Mouse (Mus musculus) lung, embryonic 16.5 days (tissue): ENCODE measurements around the gene Wsb1. TPM values are rescaled to one million over a fixed set of nuclear protein-coding genes. Genes with fewer than 3 reads are reported as not detected.
"Not testable (repeated sequence)": the region's sequence is repeated elsewhere in the genome, so short reads cannot be mapped to it uniquely, and the experiment has no call there.

ENCODE experiments used
- ATAC-seq: fragments of 200-750 bp; cut with Nextera tagmentation; 2 replicates; pipeline ENCODE4 v1.8.0; 2017; ENCODE audit warnings: low read depth, mild to moderate bottlenecking, moderate library complexity
- H3K27ac ChIP-seq: fragments of 300-500 bp; sonication (generic); 2 replicates; pipeline ENCODE4 v1.5.1; 2014; ENCODE audit warnings: mild to moderate bottlenecking, control low read depth, low read length
- H3K27me3 ChIP-seq: fragments of 300-500 bp; sonication (generic); 2 replicates; pipeline ENCODE4 v1.6.1; 2014; ENCODE audit warnings: low read depth, low read length, mixed read lengths; ENCODE audit not compliant: control insufficient read depth, insufficient read depth
- H3K36me3 ChIP-seq: fragments of 300-500 bp; sonication (generic); 2 replicates; pipeline ENCODE4 v1.6.1; 2014; ENCODE audit warnings: low read length; ENCODE audit not compliant: control insufficient read depth, insufficient read depth
- H3K4me1 ChIP-seq: fragments of 300-500 bp; sonication (generic); replicated peaks from 2 replicates; pipeline ENCODE4 v1.6.1; 2014; ENCODE audit warnings: low read length, mixed read lengths; ENCODE audit not compliant: control insufficient read depth, insufficient read depth
- H3K4me2 ChIP-seq: fragments of 300-500 bp; sonication (generic); 2 replicates; pipeline ENCODE4 v1.6.1; 2014; ENCODE audit warnings: low read depth, low read length, control low read depth
- H3K4me3 ChIP-seq: fragments of 300-500 bp; sonication (generic); 2 replicates; pipeline ENCODE4 v1.5.1; 2014; ENCODE audit warnings: mild to moderate bottlenecking, low read length, control low read depth
- H3K9ac ChIP-seq: fragments of 300-500 bp; sonication (generic); 2 replicates; pipeline ENCODE4 v1.6.1; 2014; ENCODE audit warnings: low read length, control low read depth
- H3K9me3 ChIP-seq: fragments of 300-500 bp; sonication (generic); 2 replicates; pipeline ENCODE4 v1.6.1; 2016; ENCODE audit warnings: low read length; ENCODE audit not compliant: control insufficient read depth
- WGBS: fragments of 180-500 bp; shearing (Covaris S2); extraction: QIAGEN DNeasy Blood & Tissue Kit; methylation state at CpG from one replicate; pipeline ENCODE4 v1.1.7; 2014; 5-methylcytosine and 5-hydroxymethylcytosine counted together
- polyA plus RNA-seq: library from polyadenylated mRNA; unstranded; fragments of >200 nt; fragmentation: Nextera tagmentation; extraction: Ambion mirVana; gene quantifications from 2 replicates; pipeline ENCODE4 v1.2.1, GENCODE M21; 2015

Wsb1 gene
- polyA plus RNA-seq, 1 experiment from 2014 or later, result 222 TPM

GRCm38 (mm10) chr11:79279732-79280405 is 25.4 kb upstream of the Wsb1 start:
- Histone ChIP-seq H3K9ac (no peak overlapping the region), H3K4me3 (no peak overlapping the region), H3K27me3 (no peaks in the 10 kb centered on the region), H3K27ac (peak overlapping the region; percentile 85), H3K4me2 (no peak overlapping the region), H3K4me1 (peaks cover 15% of the 10 kb centered on the region), H3K9me3 (no peaks in the 10 kb centered on the region; the same call in 1 of the 2 replicates), H3K36me3 (no peaks in the 10 kb centered on the region)
- peak; percentile 64 for ATAC-seq
- WGBS, result 22% methylated on average over 2 of the region's 2 CpGs

DNA sequence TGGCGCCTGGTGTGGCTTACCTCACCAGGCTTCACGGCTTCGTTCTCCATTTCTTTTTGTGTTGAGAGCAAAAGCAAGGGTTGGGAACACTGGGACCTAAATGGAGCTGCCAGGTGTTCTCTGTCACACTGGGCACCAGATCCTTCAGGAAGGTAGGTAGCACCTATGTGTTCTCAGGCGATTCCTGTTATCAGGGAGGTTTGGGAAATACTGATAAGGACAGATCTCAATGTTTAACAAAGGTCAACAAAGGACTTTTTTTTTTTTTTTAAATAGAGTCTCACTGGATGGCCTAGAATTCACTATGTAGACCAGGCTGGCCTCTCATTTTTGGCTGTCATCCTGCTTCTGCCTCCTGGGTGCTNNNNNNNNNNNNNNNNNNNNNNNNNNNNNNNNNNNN is 19.3 kb upstream of the Wsb1 start:
- peaks cover 3% of the 10 kb centered on the region; the same call in 1 of the 2 replicates for H3K4me1 ChIP-seq
- WGBS, result 44% methylated on average over 4 of the region's 4 CpGs
- H3K27me3 ChIP-seq, result no peaks in the 10 kb centered on the region
- H3K4me3 ChIP-seq, result no peak overlapping the region
- H3K27ac ChIP-seq, result no peak overlapping the region
- no peak for ATAC-seq
- H3K9ac ChIP-seq, result no peak overlapping the region
- H3K36me3 ChIP-seq, result no peaks in the 10 kb centered on the region
- H3K9me3 ChIP-seq, result no peaks in the 10 kb centered on the region
- no peak overlapping the region for H3K4me2 ChIP-seq

DNA sequence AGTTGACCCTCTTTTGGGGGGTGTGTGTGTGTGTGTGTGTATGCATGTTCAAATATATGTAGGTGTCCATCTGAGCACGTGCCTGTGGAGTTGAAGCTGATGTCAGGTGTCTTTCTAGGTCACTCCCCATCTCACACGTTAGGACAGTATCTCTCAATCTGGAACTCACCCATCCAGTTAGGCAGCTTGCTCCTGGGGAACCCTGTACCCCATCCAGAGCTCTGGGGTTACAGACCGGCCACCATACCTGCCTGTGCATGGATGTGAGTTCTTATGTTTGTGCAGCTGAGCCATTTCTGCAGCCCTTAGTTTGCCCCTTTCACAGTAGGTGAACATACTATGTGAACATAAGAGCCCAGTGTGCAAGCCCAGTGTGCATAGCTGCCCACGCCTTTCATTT is 18.6 kb upstream of the Wsb1 start:
- no peak overlapping the region for H3K9ac ChIP-seq
- no peak overlapping the region for H3K4me3 ChIP-seq
- H3K4me1 ChIP-seq, result peaks cover 3% of the 10 kb centered on the region; the same call in 1 of the 2 replicates
- no peak overlapping the region for H3K4me2 ChIP-seq
- no peaks in the 10 kb centered on the region for H3K36me3 ChIP-seq
- no peak for ATAC-seq
- no peaks in the 10 kb centered on the region for H3K27me3 ChIP-seq
- no peak overlapping the region for H3K27ac ChIP-seq
- no peaks in the 10 kb centered on the region for H3K9me3 ChIP-seq
- WGBS, result 50% methylated on average over 4 of the region's 4 CpGs

DNA sequence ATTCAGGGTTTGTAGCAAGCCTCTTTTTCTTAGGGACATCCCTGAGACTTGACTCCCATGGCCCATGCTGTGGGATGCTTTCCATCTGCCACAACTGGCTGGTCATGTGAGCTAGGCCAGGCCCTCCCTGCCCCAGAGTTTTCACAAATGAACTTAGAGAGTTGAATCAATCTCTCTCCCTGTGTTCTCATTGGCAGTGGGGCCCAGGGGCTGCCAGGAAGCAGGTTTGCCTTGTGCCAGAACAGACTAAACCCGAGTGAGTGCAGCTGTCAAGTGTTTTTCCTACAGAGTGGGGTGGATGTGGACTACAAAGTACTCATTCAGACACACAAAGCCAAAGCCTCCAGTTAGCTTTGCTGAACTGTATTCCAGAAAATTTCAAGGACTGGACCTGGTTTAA is 12.7 kb upstream of the Wsb1 start:
- H3K4me1 ChIP-seq, result peaks cover 6% of the 10 kb centered on the region; the same call in 1 of the 2 replicates
- WGBS, result 7% methylated on average over 1 of the region's 1 CpGs
- no peaks in the 10 kb centered on the region for H3K27me3 ChIP-seq
- H3K9me3 ChIP-seq, result no peaks in the 10 kb centered on the region
- H3K4me2 ChIP-seq, result no peak overlapping the region
- peak; percentile 81 for ATAC-seq
- H3K27ac ChIP-seq, result peak overlapping the region; percentile 66
- H3K36me3 ChIP-seq, result no peaks in the 10 kb centered on the region
- no peak overlapping the region for H3K9ac ChIP-seq
- H3K4me3 ChIP-seq, result no peak overlapping the region

DNA sequence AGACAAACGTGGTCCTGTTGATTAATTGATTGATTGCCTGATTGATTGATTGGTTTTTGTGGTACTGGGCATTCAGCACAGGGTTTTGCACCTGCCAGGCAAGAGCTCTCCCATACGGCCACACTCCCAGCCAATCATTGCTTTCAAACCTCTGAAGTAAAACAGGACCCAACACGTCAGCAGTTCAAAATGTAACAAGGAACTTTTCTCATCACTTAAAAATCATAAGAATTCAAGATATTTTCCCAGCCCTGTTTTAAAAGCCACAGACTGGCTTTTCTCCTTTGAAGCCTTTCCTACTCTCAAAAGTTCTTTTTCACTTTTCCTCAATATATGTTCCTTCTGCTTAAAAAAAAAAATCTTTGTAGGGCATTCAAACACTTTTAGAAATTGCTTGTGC is 9.9 kb upstream of the Wsb1 start:
- WGBS, result 25% methylated on average over 3 of the region's 3 CpGs
- Histone ChIP-seq H3K27ac (peak overlapping the region; percentile 31), H3K4me3 (no peak overlapping the region)

DNA sequence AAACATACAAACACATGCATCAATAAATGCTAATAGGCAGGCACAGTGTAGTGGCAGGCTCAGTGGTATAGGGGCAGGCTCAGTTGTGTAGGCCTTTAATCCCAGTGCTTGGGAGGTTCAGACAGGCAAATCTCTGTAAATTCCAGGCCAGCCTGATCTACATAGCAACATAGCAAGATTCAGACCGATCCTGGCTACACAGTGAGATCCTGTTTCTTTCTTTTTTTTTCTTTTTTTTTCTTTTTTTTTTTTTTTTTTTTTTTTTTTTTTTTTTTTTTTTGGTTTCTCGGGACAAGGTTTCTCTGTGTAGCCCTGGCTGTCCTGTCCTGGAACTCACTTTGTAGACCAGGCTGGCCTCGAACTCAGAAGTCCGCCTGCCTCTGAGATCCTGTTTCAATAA is 5.7 kb upstream of the Wsb1 start:
- H3K4me1 ChIP-seq, H3K4me2 ChIP-seq, ATAC-seq, H3K9ac ChIP-seq, H3K36me3 ChIP-seq, H3K27me3 ChIP-seq, H3K9me3 ChIP-seq, H3K27ac ChIP-seq, H3K4me3 ChIP-seq: not testable (repeated sequence)
- 86% methylated on average over 4 of the region's 4 CpGs for WGBS

More for the DNA sequence above, 9.9 kb upstream of the Wsb1 start:
- no peaks in the 10 kb centered on the region for H3K36me3 ChIP-seq
- H3K9me3 ChIP-seq, result no peaks in the 10 kb centered on the region
- ATAC-seq, result no peak
- H3K4me1 ChIP-seq, result peaks cover 6% of the 10 kb centered on the region; the same call in 1 of the 2 replicates
- H3K4me2 ChIP-seq, result no peak overlapping the region
- no peaks in the 10 kb centered on the region for H3K27me3 ChIP-seq
- H3K9ac ChIP-seq, result no peak overlapping the region

- H3K9ac ChIP-seq, result no peak overlapping the region
- WGBS, result 62% methylated on average over 6 of the region's 6 CpGs
- H3K9me3 ChIP-seq, result no peaks in the 10 kb centered on the region
- ATAC-seq, result no peak
- H3K4me3 ChIP-seq, result no peak overlapping the region
- H3K4me2 ChIP-seq, result no peak overlapping the region
- H3K27me3 ChIP-seq, result no peaks in the 10 kb centered on the region
- peaks cover 4% of the 10 kb centered on the region; the same call in 1 of the 2 replicates for H3K4me1 ChIP-seq
- H3K27ac ChIP-seq, result no peak overlapping the region
- no peaks in the 10 kb centered on the region for H3K36me3 ChIP-seq
These were observed 4.3 kb upstream of the Wsb1 start for GRCm38 (mm10) chr11:79258738-79259137.

DNA sequence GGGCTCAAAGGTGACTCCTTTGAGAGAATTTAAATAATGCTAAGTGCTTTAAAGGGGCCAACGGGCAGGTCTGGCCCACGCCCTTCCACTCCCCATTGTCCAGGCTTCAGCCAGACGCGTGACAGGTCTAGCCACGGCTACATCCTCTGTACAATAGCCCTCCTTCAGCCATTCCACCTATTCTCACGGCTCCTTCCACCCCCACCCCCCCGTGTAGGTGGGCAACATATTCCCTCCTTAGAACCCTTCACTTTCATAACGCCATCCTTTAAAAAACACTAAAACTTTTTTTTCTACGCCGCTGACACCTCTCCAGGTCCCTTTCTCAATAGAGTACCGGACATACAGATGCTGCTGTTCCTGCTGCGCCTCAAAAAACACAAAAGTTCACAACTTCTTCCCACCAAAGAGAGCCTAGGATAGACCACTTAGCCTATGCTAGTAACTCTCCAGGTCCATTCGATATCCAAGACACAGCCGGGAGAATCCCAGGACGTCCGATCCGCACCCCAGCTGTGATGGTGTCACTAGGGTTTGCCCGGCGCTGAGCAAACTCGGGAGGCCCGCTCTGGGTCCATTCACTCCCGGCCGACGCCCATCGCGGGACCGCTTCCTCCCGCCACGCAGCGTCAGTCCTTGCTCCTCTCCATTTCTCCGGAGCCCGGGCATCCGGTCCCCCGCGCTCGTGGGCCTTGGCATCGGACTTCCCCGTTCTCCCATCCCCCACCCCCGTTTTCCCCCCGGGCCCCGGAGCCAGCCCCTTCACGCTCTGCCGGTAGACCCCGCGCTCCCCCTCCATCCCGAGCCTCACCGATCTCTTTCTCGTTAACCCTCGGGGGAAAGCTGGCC is 705 bp downstream of the Wsb1 start:
- Histone ChIP-seq H3K27ac (peak overlapping the region; percentile 86), H3K9me3 (no peaks in the 10 kb centered on the region), H3K4me1 (peaks cover 15% of the 10 kb centered on the region), H3K27me3 (no peaks in the 10 kb centered on the region), H3K4me3 (peak overlapping the region; percentile 70), H3K4me2 (peak overlapping the region; percentile 64), H3K36me3 (peaks cover 20% of the 10 kb centered on the region), H3K9ac (peak overlapping the region; percentile 82)
- peak; percentile 51 for ATAC-seq
- WGBS, result under 1% methylated on average over 47 of the region's 49 CpGs

DNA sequence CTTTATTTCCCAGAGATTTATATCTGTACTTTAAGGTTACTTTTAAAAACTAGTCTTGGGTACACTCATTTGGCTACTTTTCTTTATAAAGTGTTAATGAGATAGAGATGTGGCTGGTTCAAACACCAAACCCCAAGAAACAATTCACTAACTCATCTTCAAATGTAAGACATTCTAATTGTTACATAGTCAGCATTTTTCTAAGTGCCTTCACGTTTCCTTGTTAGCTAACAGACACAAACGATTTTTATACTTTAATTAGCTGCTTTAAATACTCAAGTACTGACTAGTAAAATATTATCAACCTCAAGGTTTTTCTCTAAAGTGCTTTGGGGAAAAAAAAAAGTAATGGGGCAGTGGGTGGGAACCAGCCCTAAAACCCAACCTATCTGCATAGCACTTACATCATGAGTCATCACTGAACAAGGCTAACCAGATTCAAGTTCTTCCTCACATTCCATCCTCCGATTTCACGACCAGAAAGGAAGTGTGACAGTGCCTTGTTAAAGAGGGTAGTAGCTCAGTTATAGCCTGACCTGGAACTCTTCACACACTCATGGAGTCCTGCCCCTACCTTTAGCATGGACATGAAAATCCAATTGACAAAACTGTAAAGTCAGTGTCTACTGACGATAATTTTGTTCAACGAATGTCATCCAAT is 1.5 kb downstream of the Wsb1 start:
- H3K4me3 ChIP-seq, result peak overlapping the region; percentile 70
- H3K9me3 ChIP-seq, result no peaks in the 10 kb centered on the region
- H3K4me1 ChIP-seq, result peaks cover 15% of the 10 kb centered on the region
- no peaks in the 10 kb centered on the region for H3K27me3 ChIP-seq
- 2% methylated on average over 6 of the region's 6 CpGs for WGBS
- peak overlapping the region; percentile 82 for H3K9ac ChIP-seq
- 0 out of 2 replicates have a peak, but pooled peaks have one; percentile 18 for ATAC-seq
- H3K36me3 ChIP-seq, result peaks cover 21% of the 10 kb centered on the region
- H3K4me2 ChIP-seq, result peak overlapping the region; percentile 64
- peak overlapping the region; percentile 86 for H3K27ac ChIP-seq
